Mouse (Mus musculus) heart, adult 9 months (tissue): ENCODE results near the gene Cenpm.

Experiments used
- DNase-seq, 2 experiments: peaks; one replicate each; pipeline ENCODE4 v3.0.0; 2022; ENCODE audit warnings: low spot score in 2 of 2

Gene Cenpm

GRCm38 (mm10) chr15:82192617-82193016, 51.9 kb downstream of the Cenpm start:
- no peak for DNase-seq

GRCm38 (mm10) chr15:82188481-82189240, 55.9 kb downstream of the Cenpm start:
- peak in 1 of 2 experiments; percentile 44 for DNase-seq

GRCm38 (mm10) chr15:82187924-82188323, 56.6 kb downstream of the Cenpm start:
- no peak for DNase-seq

GRCm38 (mm10) chr15:82187401-82187800, 57.1 kb downstream of the Cenpm start:
- no peak for DNase-seq

- no peak for DNase-seq
Measured at GRCm38 (mm10) chr15:82186931-82187330, 57.6 kb downstream of the Cenpm start.

GRCm38 (mm10) chr15:82186131-82186530, 58.4 kb downstream of the Cenpm start:
- DNase-seq: peak in 1 of 2 experiments; percentile 15

GRCm38 (mm10) chr15:82185062-82185783, 59.3 kb downstream of the Cenpm start:
- no peak for DNase-seq

GRCm38 (mm10) chr15:82184656-82185055, 59.9 kb downstream of the Cenpm start:
- no peak for DNase-seq

GRCm38 (mm10) chr15:82184183-82184582, 60.4 kb downstream of the Cenpm start:
- no peak for DNase-seq
